Mouse (Mus musculus) cortical plate, adult 2 months (tissue): ENCODE measurements around the gene Parva. TPM values are rescaled to one million over a fixed set of nuclear protein-coding genes. Genes with fewer than 3 reads are reported as not detected.

ENCODE experiments used
- H3K27ac ChIP-seq: fragments of 200-500 bp; 2 replicates; pipeline ENCODE4 v1.5.1; 2012; ENCODE audit warnings: low read length, control low read depth, inconsistent platforms; ENCODE audit not compliant: insufficient read depth
- H3K4me1 ChIP-seq: fragments of 200-500 bp; 2 replicates; pipeline ENCODE4 v1.6.1; 2011; ENCODE audit warnings: low read length; ENCODE audit not compliant: control insufficient read depth, insufficient read depth
- H3K4me3 ChIP-seq: fragments of 200-500 bp; 2 replicates; pipeline ENCODE4 v1.5.1; 2011; ENCODE audit warnings: mild to moderate bottlenecking, low read length, control low read depth; ENCODE audit not compliant: insufficient read depth
- CTCF ChIP-seq: fragments of 200-500 bp; IDR thresholded peaks from 2 replicates; pipeline ENCODE4 v1.5.1; 2011; ENCODE audit warnings: mild to moderate bottlenecking, control low read depth, low read length; ENCODE audit not compliant: insufficient read depth; ENCODE audit errors: extremely low read depth
- POLR2A ChIP-seq: fragments of 200-500 bp; IDR thresholded peaks from 2 replicates; pipeline ENCODE4 v1.6.1; 2011; ENCODE audit warnings: mild to moderate bottlenecking, low read length, control low read depth; ENCODE audit not compliant: insufficient read depth; ENCODE audit errors: extremely low read depth
- polyA plus RNA-seq: library from polyadenylated mRNA; depleted of rRNA; stranded (reverse); fragments of >200 nt; gene quantifications from 2 replicates; pipeline ENCODE4 v1.2.3, GENCODE M21; 2012; rRNA removed

Gene Parva
- polyA plus RNA-seq, 1 experiment: 44.7 TPM

- Histone ChIP-seq H3K4me1 (no peaks in the 10 kb centered on the region), H3K27ac (no peak overlapping the region), H3K4me3 (no peak overlapping the region)
- TF ChIP-seq POLR2A (no peak), CTCF (no peak)
Observed at GRCm38 (mm10) chr7:112614046-112614790, 186.9 kb downstream of the Parva start.

- Histone ChIP-seq H3K27ac (no peak overlapping the region), H3K4me3 (no peak overlapping the region), H3K4me1 (no peaks in the 10 kb centered on the region)
- TF ChIP-seq CTCF (no peak), POLR2A (no peak)
Observed at GRCm38 (mm10) chr7:112614791-112615668, 187.7 kb downstream of the Parva start.

DNA sequence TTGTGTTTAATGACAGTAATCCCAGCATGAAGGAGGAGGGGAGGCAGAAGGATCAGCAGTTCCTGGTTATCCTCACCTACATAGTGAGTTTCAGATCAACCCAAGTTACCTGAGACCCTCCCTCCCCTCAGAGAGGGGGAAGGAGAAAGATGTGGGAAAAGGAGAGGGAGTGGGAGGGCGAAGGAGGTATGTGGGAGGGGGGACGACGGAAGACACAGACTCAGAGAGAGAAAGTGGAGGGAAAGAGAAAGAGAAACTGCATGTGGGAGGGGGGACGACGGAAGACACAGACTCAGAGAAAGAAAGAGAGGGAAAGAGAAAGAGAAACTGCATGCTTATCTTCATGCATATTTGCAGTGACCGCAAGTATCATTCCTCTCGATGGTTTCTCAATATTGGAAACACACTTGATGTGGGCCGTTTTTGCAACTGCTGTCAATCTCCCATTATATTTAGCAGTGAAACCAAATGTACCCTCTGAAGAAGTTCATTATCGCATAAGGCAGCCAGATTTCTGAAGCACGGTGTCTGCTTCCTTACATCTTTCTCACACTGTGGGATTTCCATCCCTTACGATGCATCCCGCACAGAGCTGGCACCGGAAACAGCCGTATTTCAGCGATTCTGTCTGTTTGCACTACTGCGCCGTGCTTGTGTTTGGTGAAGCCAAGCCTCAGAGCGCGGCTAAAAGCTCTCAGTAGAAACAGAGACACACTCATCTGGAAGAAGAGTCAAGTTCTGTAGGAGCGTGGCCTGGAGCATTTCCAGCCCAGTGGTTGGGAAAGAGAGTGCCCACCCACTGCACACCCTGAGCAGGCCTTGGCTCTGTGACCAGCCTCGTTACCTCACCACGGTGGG, 193.2 kb downstream of the Parva start:
- TF ChIP-seq CTCF (no peak), POLR2A (no peak)
- Histone ChIP-seq H3K4me3 (peak overlapping the region; percentile 21), H3K4me1 (no peaks in the 10 kb centered on the region), H3K27ac (no peak overlapping the region)

DNA sequence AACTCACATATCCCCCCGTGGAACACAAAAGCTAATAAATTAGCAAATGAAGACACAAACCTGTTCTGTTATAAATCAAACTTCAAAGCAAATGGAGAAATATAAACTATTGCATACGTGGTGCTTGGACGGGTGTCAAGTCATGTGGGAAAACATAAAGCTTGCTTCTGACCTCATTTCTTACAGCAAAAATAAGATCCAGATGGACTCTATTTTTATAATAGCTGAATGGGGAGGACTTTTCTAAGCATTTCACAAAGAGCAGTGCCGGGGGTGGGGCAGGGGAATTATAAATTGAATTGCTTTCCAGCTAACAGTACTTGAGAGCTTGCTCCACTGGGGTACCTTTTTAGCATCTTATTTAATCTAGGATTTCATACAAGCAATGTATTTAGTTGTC, 200.2 kb downstream of the Parva start:
- no peak overlapping the region for H3K4me3 ChIP-seq
- no peaks in the 10 kb centered on the region for H3K4me1 ChIP-seq
- no peak overlapping the region for H3K27ac ChIP-seq
- no peak for TF ChIP-seq CTCF

GRCm38 (mm10) chr7:112634505-112635213, 207.4 kb downstream of the Parva start:
- no peak overlapping the region for H3K27ac ChIP-seq
- no peaks in the 10 kb centered on the region for H3K4me1 ChIP-seq
- TF ChIP-seq POLR2A (no peak), CTCF (no peak)
- H3K4me3 ChIP-seq: no peak overlapping the region

- no peak overlapping the region for H3K4me3 ChIP-seq
- TF ChIP-seq CTCF (no peak), POLR2A (no peak)
- H3K27ac ChIP-seq: no peak overlapping the region
- no peaks in the 10 kb centered on the region for H3K4me1 ChIP-seq
Observed at GRCm38 (mm10) chr7:112635936-112636335, 208.6 kb downstream of the Parva start.

Other genes starting within 250 kb of the Parva start
- gene Mical2, start 201.6 kb upstream of the Parva start, polyA plus RNA-seq: 371 and 405 TPM in 2 replicates